Mouse (Mus musculus): ENCODE measurements at regions not wholly inside any gene's neighbourhood (a gene's known extent, or its start where the extent isn't known, plus 50 kb on each side); places are given as distances from the start of the nearest gene placed in this dataset.

GRCm38 (mm10) chr15:74457965-74458364 is 178.2 kb downstream of the Mroh4 start:
- no peak for TF ChIP-seq EP300 (IDR thresholded peaks at IDR 0.05; ENCODE audit: insufficient read depth, low read depth, low read length)
- no peak for TF ChIP-seq POLR2A (IDR thresholded peaks at IDR 0.05; ENCODE audit: insufficient read depth, low read depth, low read length)
- TF ChIP-seq CTCF (IDR thresholded peaks at IDR 0.05) = no peak

All from heart, adult 2 months (tissue).